Mouse (Mus musculus) brain, embryonic 14.5 days (tissue): ENCODE data around the gene Prcd. TPM values are rescaled to one million over a fixed set of nuclear protein-coding genes. Genes with fewer than 3 reads are reported as not detected.
"Not testable (repeated sequence)": the region's sequence is repeated elsewhere in the genome, so short reads cannot be mapped to it uniquely, and the experiment has no call there.

Experiments
- DNase-seq: peaks from one replicate; pipeline ENCODE4 v3.0.0-alpha.2; 2011; ENCODE audit warnings: low read depth
- CTCF ChIP-seq: fragments of 200-500 bp; IDR thresholded peaks from 2 replicates; pipeline ENCODE4 v1.5.1; 2012; ENCODE audit warnings: inconsistent platforms, mild to moderate bottlenecking, moderate library complexity, borderline replicate concordance; ENCODE audit not compliant: insufficient read depth, insufficient read length; ENCODE audit errors: extremely low read depth
- POLR2A ChIP-seq: fragments of 200-500 bp; IDR thresholded peaks from 2 replicates; pipeline ENCODE4 v1.6.1; 2012; ENCODE audit warnings: mild to moderate bottlenecking, inconsistent platforms, borderline replicate concordance; ENCODE audit not compliant: poor library complexity, insufficient read depth, insufficient read length, severe bottlenecking; ENCODE audit errors: extremely low read depth
- polyA plus RNA-seq: library from polyadenylated mRNA; depleted of rRNA; stranded (reverse); fragments of >200 nt; gene quantifications from 2 replicates; pipeline ENCODE4 v1.2.3, GENCODE M21; 2012

Prcd gene
- polyA plus RNA-seq, 1 experiment, result 1.4 TPM

GRCm38 (mm10) chr11:116627072-116628020 is 26.0 kb upstream of the Prcd start:
- DNase-seq, result no peak
- peak; percentile 25; the same call in 1 of the 2 replicates for TF ChIP-seq CTCF
- TF ChIP-seq POLR2A, result no peak

DNA sequence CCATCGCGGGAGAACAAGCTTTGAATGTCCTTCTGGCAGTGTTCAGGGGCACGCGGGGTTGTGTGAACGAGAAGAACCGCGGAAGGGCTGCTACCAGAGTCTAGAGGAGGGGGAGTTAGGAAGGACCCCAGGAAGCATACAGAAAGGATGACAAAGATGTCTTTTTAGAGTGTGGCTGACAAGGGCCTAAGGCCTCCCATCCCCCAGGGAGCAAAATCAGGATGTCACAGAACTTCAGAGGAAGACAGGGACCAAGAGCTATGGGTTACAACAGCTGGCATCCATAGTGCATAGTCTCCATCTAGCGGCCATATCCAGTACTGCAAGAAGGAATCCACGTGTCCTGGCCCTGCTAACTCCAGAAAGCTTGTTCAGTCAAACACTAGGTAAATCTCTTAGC is 24.6 kb upstream of the Prcd start:
- TF ChIP-seq POLR2A (no peak), CTCF (peak; percentile 95)
- peak; percentile 90 for DNase-seq

DNA sequence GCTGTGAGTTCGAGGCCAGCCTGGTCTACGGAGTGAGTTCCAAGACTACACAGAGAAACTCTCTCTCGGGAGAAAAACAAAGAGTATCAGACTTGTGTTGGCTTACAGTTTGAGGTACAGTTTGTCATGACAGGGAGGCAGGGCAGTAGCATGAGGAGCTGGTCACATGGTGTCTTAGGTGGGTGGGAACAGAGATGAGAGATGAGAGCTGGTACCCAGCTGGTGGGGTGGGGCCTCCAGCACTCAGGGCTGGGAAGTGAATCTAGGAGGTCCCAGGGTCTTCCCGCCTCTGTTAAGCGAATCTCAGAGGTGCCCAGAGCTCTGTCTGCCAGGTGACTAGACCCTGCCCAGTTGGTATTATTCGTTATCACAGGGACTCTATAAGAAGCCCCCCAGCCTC is 23.9 kb upstream of the Prcd start:
- no peak for DNase-seq
- TF ChIP-seq CTCF (no peak), POLR2A (no peak)

DNA sequence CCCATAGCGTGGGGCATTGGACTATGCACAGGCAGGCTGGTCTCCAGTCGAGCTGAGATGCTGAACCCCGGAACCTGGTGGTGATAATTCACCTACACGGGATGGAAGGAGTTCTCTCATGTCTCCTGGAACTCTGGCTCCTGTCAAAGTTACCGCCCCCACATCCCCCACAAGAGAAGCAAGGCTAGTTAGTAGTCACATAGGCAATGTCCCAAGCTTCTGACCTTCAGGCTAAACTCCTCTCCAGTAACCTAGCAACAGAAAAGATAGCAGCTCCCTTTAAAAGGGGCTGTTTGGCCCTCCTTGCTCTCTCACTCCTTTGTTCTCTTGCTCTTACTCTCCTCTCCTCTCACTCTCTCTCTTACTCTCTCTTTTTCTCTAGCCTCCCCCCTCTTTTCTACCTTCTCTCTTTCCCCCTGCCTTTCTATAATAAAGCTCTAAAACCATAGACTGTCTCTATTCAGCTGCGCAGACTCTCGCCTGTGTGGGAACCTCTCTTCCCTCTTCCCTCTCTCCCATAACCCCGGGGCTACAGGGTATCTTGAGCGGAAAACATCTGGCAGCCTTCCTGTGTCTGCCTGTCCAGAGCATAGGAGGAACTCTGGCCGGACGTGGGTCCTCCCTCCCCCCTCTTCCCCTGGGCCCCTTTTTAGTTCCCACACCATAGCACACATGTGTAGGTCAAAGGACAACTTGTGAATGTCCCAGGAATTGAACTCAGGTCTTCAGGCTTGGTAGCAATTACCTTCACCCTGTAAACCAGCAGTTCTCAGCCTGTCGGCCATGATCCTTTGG is 23.0 kb upstream of the Prcd start:
- no peak for DNase-seq
- TF ChIP-seq CTCF (no peak), POLR2A (no peak)

DNA sequence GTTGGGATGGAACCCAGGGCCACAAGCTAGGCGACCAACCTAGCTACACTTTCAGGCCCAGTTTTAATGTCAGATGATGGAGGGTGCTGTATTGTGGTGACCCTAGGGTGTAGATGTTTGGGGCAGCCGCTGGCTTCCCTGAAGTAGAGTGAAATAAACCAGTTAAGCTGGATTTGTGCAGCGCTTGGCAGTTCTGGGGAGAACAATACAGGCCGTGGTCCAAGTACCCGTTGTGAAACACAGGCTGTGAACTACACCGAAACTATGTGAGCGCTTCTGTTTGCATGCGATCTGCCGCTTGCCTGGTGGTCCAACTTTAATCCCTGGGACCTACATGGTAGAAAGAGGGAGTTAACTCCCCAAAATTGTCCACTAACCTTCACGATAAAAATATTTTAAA is 20.4 kb upstream of the Prcd start:
- no peak for DNase-seq
- TF ChIP-seq CTCF, result no peak
- TF ChIP-seq POLR2A, result no peak

- DNase-seq, result not testable (repeated sequence)
These were observed 16.7 kb upstream of the Prcd start for GRCm38 (mm10) chr11:116636607-116637006.

- TF ChIP-seq CTCF (peak; percentile 46; the same call in 1 of the 2 replicates), POLR2A (no peak)
- peak; percentile 25 for DNase-seq
These were observed 12.2 kb upstream of the Prcd start for GRCm38 (mm10) chr11:116641168-116641567.

- no peak for TF ChIP-seq CTCF
- TF ChIP-seq POLR2A, result no peak
- no peak for DNase-seq
These were observed 11.6 kb upstream of the Prcd start for GRCm38 (mm10) chr11:116641731-116642130.

DNA sequence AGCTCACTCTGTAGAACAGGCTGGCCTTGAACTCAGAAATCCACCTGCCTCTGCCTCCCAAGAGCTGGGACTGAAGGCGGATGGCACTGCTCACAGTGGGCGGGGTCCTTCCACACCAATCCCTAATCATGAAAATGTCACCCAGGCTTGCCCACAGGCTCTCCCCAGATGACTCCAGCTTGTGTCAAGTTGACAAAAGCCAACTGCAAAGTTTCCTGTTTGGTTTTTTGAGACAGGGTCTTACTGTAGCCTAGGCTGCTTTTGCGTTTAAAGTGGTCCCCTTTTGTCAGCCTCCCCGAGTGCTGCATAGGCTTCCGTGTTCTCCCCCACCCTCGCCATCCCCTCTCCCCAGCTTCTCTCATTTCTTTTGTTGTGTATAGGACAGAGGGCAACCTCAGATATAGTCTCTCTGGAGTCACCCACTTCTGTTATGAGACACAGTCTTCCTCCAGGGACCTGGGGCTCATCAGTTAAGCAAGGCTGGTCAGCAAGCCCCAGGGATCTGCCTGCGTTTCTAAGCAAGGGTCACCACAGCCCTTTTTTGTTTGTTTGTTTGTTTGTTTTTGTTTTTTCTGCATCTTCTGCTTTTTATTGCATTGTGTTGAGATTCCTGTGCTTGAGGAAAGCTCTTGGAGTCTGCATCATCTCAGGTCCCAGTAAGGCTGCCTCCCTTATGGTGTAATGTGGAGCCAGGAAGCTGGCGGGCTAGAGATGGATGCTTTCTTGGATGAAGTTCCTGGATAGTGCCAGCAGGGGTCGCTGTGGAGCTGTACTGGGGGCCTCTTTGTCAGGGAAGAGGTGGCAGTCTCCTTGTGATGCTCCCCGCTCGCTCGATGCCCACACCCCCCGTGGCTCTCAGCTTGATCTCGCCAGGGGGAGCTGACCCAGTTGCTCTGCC is 10.4 kb upstream of the Prcd start:
- TF ChIP-seq POLR2A (peak; percentile 13; the same call in 1 of the 2 replicates), CTCF (peak; percentile 98)
- DNase-seq, result peak; percentile 95

GRCm38 (mm10) chr11:116643579-116644224 is 9.6 kb upstream of the Prcd start:
- no peak for DNase-seq
- TF ChIP-seq POLR2A (no peak), CTCF (no peak)

GRCm38 (mm10) chr11:116644225-116645112 is 8.9 kb upstream of the Prcd start:
- no peak for DNase-seq
- TF ChIP-seq POLR2A, result no peak
- no peak for TF ChIP-seq CTCF

- TF ChIP-seq CTCF (no peak), POLR2A (no peak)
- DNase-seq, result no peak
These were observed 7.8 kb upstream of the Prcd start for GRCm38 (mm10) chr11:116645446-116646110.
